Mouse (Mus musculus) lung, postnatal 0 days (tissue): ENCODE measurements at regions not wholly inside any gene's neighbourhood (a gene's known extent, or its start where the extent isn't known, plus 50 kb on each side); places are given as distances from the start of the nearest gene placed in this dataset.

Experiments used
- CTCF ChIP-seq: IDR thresholded peaks from 2 replicates; pipeline ENCODE4 v1.5.1; 2016; ENCODE audit warnings: antibody characterized with exemption, mild to moderate bottlenecking
- EP300 ChIP-seq: IDR thresholded peaks from 2 replicates; pipeline ENCODE4 v1.6.1; 2016; ENCODE audit warnings: antibody characterized with exemption, mild to moderate bottlenecking, control low read depth

GRCm38 (mm10) chr13:4783290-4783689 is 174.3 kb upstream of the Akr1e1 start:
- no peak for TF ChIP-seq CTCF
- TF ChIP-seq EP300: no peak
